Mouse (Mus musculus) small intestine, adult 2 months (tissue): ENCODE measurements around the gene Fmo5. TPM values are rescaled to one million over a fixed set of nuclear protein-coding genes. Genes with fewer than 3 reads are reported as not detected.

Source experiments
- H3K27ac ChIP-seq: fragments of 200-500 bp; 2 replicates; pipeline ENCODE4 v1.5.1; 2012; ENCODE audit warnings: low read depth, low read length, control low read depth, inconsistent platforms; ENCODE audit not compliant: insufficient read depth
- H3K27me3 ChIP-seq: fragments of 200-500 bp; 2 replicates; pipeline ENCODE4 v1.6.1; 2012; ENCODE audit warnings: mild to moderate bottlenecking, moderate library complexity, low read length, inconsistent platforms; ENCODE audit not compliant: control insufficient read depth, insufficient read depth
- H3K36me3 ChIP-seq: fragments of 200-500 bp; 2 replicates; pipeline ENCODE4 v1.6.1; 2012; ENCODE audit warnings: mild to moderate bottlenecking, low read length, control low read depth, inconsistent platforms; ENCODE audit not compliant: control insufficient read depth, insufficient read depth
- H3K4me1 ChIP-seq: fragments of 200-500 bp; 2 replicates; pipeline ENCODE4 v1.6.1; 2012; ENCODE audit warnings: low read length, inconsistent platforms, mixed read lengths; ENCODE audit not compliant: control insufficient read depth, insufficient read depth, insufficient read length
- H3K4me3 ChIP-seq: fragments of 200-500 bp; 2 replicates; pipeline ENCODE4 v1.5.1; 2012; ENCODE audit warnings: low read depth, mild to moderate bottlenecking, control low read depth, inconsistent platforms, low read length, moderate library complexity
- CTCF ChIP-seq: fragments of 200-500 bp; IDR thresholded peaks from 2 replicates; pipeline ENCODE4 v1.5.1; 2012; ENCODE audit warnings: low read depth, mild to moderate bottlenecking, control low read depth, inconsistent platforms, low read length, moderate library complexity, mixed read lengths; ENCODE audit not compliant: insufficient replicate concordance, insufficient read length; ENCODE audit errors: extremely low read depth
- POLR2A ChIP-seq: fragments of 200-500 bp; IDR thresholded peaks from 2 replicates; pipeline ENCODE4 v1.6.1; 2012; ENCODE audit warnings: low read depth, mild to moderate bottlenecking, control low read depth, inconsistent platforms, low read length, moderate library complexity
- WGBS: fragments of 180-500 bp; shearing (Covaris S2); methylation state at CpG from one replicate; pipeline ENCODE4 v1.1.7; 2018; 5-methylcytosine and 5-hydroxymethylcytosine counted together
- polyA plus RNA-seq: library from polyadenylated mRNA; depleted of rRNA; stranded (reverse); fragments of >200 nt; gene quantifications from 2 replicates; pipeline ENCODE4 v1.2.3, GENCODE M21; 2012; rRNA removed

Gene Fmo5
- 11.3 and 84.1 TPM in 2 replicates for polyA plus RNA-seq

DNA sequence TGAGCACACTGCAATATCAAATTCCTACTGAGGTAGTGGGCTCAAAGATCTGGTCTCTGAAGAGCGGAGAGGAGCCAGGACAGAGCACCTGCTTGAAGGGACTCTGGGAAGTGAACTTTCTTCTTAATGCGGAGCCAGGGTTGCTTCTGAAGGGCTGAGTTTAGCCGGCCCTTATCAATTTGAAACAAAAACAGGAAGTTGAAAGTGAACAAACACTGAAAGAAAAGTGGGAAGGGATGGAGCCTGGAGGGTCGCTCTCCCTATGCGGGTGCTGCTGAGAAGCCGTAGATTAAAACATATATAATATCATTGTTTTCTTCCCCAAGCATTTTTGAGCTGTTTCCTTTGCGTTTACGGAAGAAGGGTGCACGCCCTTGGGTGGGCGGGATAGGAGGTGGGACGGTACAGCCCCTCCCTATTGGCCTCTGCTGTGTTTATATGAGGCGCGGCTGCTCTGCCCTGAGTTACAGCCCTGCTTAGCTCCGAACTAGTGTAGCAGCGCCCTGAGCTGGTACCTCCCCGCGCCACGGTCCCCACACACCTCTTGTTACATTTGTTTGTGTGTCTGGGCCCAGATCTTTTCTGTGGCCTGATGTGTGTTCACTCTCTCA is at the start of gene Fmo5:
TSS of gene Fmo5 (plus strand) at position 414 of the 611 bp plus-strand sequence.
- H3K27ac ChIP-seq = peak within 1 kb of the TSS; percentile 84
- peak within 1 kb of the TSS; percentile 58 for H3K4me3 ChIP-seq
- under 1% methylated on average over 18 of the region's 18 CpGs for WGBS
- no peaks in the 10 kb centered on the region for H3K27me3 ChIP-seq
- H3K36me3 ChIP-seq = peaks cover 3% of the 10 kb centered on the region; the same call in 1 of the 2 replicates
- H3K4me1 ChIP-seq = peaks cover 20% of the 10 kb centered on the region; the same call in 1 of the 2 replicates
- peak; percentile 96 for TF ChIP-seq POLR2A
- 0 out of 2 replicates have a peak, but pooled peaks have one; percentile 0 for TF ChIP-seq CTCF

DNA sequence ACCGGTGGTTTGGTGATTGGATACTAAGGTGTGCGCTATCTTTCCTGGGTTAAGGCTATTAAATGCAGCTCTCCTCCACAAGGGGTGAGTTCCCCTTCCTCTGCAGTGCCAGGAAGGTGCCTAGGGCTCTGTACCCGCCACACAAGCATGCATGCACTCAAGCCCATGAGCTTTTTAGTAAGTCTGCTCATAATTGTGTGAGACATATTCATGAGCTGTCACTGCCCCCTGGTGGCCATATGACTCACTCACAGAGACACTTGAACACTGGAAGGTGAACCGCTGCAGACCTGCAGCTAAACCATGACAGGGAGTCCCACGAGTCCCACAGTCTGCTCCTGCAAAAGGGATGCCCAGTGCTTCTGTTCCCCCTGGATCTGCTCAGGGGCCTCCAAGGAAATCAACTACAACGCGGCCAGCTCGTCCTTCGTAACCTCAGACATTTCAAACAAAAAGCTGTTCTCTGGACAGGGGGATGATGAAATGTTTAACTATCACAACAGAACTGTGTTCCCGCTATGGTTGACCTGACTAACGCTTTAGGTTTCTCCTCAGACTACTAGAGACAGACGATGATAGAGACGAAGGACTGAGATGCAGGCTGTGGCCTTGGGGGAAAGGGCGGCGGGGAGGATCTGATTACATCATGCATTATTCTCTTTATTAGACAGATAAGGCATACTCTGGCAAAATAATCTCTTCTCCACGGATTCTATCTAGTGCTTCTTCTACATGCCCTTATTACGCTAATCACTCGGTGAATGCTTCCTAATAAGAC is 43.0 kb upstream of the Fmo5 start:
- H3K27ac ChIP-seq = no peak overlapping the region
- no peak for TF ChIP-seq POLR2A
- TF ChIP-seq CTCF = peak; percentile 65; the same call in 1 of the 2 replicates
- H3K4me3 ChIP-seq = no peak overlapping the region
- WGBS = 67% methylated on average over 18 of the region's 18 CpGs
- H3K4me1 ChIP-seq = no peaks in the 10 kb centered on the region
- H3K36me3 ChIP-seq = peaks cover 45% of the 10 kb centered on the region
- H3K27me3 ChIP-seq = no peaks in the 10 kb centered on the region

- no peaks in the 10 kb centered on the region for H3K27me3 ChIP-seq
- no peak for TF ChIP-seq POLR2A
- TF ChIP-seq CTCF = no peak
- no peak overlapping the region for H3K4me3 ChIP-seq
- 77% methylated on average over 9 of the region's 9 CpGs for WGBS
- no peaks in the 10 kb centered on the region for H3K4me1 ChIP-seq
- peaks cover 36% of the 10 kb centered on the region for H3K36me3 ChIP-seq
- H3K27ac ChIP-seq = no peak overlapping the region
These were observed 40.9 kb upstream of the Fmo5 start for GRCm38 (mm10) chr3:97587656-97588055.

DNA sequence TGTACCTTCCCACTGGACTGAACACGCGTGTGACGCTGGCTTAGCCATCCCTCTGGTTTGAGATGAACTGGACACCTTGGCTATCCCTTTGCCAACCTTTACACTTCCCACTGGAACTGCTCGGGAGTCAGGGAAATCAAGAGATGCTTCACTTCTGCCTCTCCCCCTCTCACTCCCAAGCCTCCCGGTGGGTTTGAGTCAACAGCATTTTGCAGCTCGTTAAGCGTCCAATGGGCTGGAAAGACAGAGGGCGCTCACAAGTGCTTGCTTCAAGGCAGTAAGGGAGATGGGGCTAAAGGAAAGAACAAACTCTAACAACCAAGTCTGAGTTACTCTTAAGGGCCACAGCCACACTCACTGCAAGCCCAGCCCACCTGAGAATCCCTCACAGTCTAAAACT is 37.9 kb upstream of the Fmo5 start:
- Histone ChIP-seq H3K4me1 (no peaks in the 10 kb centered on the region), H3K36me3 (peaks cover 43% of the 10 kb centered on the region), H3K4me3 (no peak overlapping the region), H3K27ac (no peak overlapping the region), H3K27me3 (no peaks in the 10 kb centered on the region)
- no peak for TF ChIP-seq POLR2A
- 81% methylated on average over 8 of the region's 8 CpGs for WGBS

- Histone ChIP-seq H3K4me1 (no peaks in the 10 kb centered on the region), H3K4me3 (no peak overlapping the region), H3K27me3 (no peaks in the 10 kb centered on the region), H3K36me3 (peaks cover 36% of the 10 kb centered on the region), H3K27ac (no peak overlapping the region)
- no peak for TF ChIP-seq CTCF
- TF ChIP-seq POLR2A = no peak
- 91% methylated on average over 5 of the region's 5 CpGs for WGBS
These were observed 35.5 kb upstream of the Fmo5 start for GRCm38 (mm10) chr3:97593089-97593488.

GRCm38 (mm10) chr3:97594140-97594539 is 34.5 kb upstream of the Fmo5 start:
- TF ChIP-seq CTCF (no peak), POLR2A (no peak)
- Histone ChIP-seq H3K27me3 (no peaks in the 10 kb centered on the region), H3K4me1 (no peaks in the 10 kb centered on the region), H3K27ac (no peak overlapping the region), H3K36me3 (peaks cover 36% of the 10 kb centered on the region), H3K4me3 (no peak overlapping the region)
- 90% methylated on average over 13 of the region's 13 CpGs for WGBS

DNA sequence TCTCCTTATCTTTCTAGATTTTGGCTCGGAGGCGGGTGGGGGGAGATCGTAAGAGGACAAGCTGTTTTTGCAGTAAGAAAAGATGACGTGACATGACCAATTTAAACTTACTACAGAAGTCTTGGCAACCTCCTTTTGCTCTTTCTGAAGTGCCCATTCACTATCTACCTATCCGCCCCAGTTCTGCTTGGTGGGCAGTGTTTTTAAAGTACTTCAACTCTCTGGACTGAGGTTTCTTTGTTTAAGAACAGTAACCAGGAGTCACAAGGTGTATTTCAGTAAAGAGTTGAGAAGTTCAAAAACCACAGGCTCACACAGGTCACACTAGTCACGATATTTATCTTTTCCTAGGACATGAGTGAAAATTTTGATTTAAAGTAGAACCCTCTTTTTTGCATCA is 33.5 kb upstream of the Fmo5 start:
- peaks cover 29% of the 10 kb centered on the region for H3K36me3 ChIP-seq
- no peaks in the 10 kb centered on the region for H3K4me1 ChIP-seq
- TF ChIP-seq CTCF = no peak
- no peak for TF ChIP-seq POLR2A
- H3K27ac ChIP-seq = no peak overlapping the region
- H3K4me3 ChIP-seq = no peak overlapping the region
- WGBS = 95% methylated on average over 6 of the region's 6 CpGs
- no peaks in the 10 kb centered on the region for H3K27me3 ChIP-seq
